Comparison of ENCODE assay signal across 11 mouse cellular contexts in the genomic region with DNA sequence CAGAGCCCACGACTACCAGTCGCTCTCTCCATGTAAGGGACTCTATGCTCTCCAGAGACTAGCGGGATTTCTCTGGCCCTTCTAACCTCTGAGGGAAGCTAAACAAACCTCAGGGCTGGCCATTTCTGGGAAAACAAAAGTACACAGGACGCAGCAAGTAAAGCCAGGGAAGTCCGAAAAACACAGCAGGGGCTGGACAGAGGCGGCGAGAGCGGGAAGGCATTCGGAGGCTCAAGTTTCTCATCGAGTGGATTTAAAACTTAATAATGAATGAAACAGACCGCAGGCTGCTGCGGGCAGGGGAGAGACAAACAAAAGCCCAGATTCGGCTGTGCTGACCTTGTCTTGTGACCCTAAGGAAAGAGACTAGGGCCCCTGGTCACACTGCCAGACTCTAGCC.
DNase-seq lines count a peak whose midpoint lies in the region; ATAC-seq and TF ChIP-seq lines count a peak whose summit lies in the region.
"Had no signal": no experiment of that assay in that cellular context is flagged by ENCODE, and none has a peak within 500 bp of the region (broad histone marks: within the 10 kb centered on the region; RNA-seq: fewer than 3 reads in every experiment).

No protein-coding gene starts in this region.

- H3K4me2 ChIP-seq in CH12.LX (ENCODE audit: insufficient read depth, low read depth, poor library complexity, severe bottlenecking): peak overlapping the region; percentile 46
- H3K4me2 ChIP-seq in forebrain, embryonic 14.5 days (ENCODE audit: low read length): peak overlapping the region; percentile 26; the same call in 1 of the 2 replicates
- H3K4me2 ChIP-seq: limb, embryonic 15.5 days had no signal

- intact Hi-C loops in gastrocnemius, adult 2 months (cut with DNase I): no loop called here

- no peak for TF ChIP-seq EP300 in CH12.LX (IDR thresholded peaks at IDR 0.05; ENCODE audit: low read length)

- dilution Hi-C loops in CH12.LX (cut with MboI; ENCODE audit: extremely low pct_ligation_motif_present, extremely low pct_unique_long_range_greater_than_20kb, low sequenced_read_pairs): no loop called here

- no peaks in the 10 kb centered on the region for H3K9me3 ChIP-seq in CH12.LX (replicated peaks; ENCODE audit: low read length)
- no peaks in the 10 kb centered on the region for H3K9me3 ChIP-seq in forebrain, embryonic 14.5 days (replicated peaks; ENCODE audit: control insufficient read depth, low read length)
- no peaks in the 10 kb centered on the region for H3K9me3 ChIP-seq in midbrain, embryonic 10.5 days (replicated peaks)
- H3K9me3 ChIP-seq: limb, embryonic 15.5 days had no signal

- peak overlapping the region; percentile 40 for H3K4me3 ChIP-seq in gastrocnemius, adult 2 months
- H3K4me3 ChIP-seq in CH12.LX (replicated peaks in 1 of 3; ENCODE audit: low read depth in 2 of 3, low read length in 2 of 3, poor library complexity in 1 of 3): no peak overlapping the region
- H3K4me3 ChIP-seq in forebrain, embryonic 14.5 days (ENCODE audit: low read depth, low read length): no peak overlapping the region
- peak overlapping the region; percentile 38 for H3K4me3 ChIP-seq in midbrain, embryonic 10.5 days
- H3K4me3 ChIP-seq: limb, embryonic 15.5 days; myocyte had no signal

- in situ Hi-C loops in CH12.LX (cut with MboI; ENCODE audit: low pct_ligation_motif_present, low pct_unique_long_range_greater_than_20kb, low sequenced_read_pairs): no loop called here

- DNase-seq in gastrocnemius, adult 2 months: peak; percentile 29
- DNase-seq in gastrocnemius, adult 8-10 months (ENCODE audit: low spot score in 2 of 2): no peak
- DNase-seq in CH12.LX (ENCODE audit: extremely low read depth) (no peak), MN1 (ENCODE audit: low spot score) (no peak)
- no peak for DNase-seq in forebrain, embryonic 14.5 days (ENCODE audit: low spot score)
- DNase-seq in midbrain, embryonic 10.5 days (ENCODE audit: low spot score): peak; percentile 74
- no peak for DNase-seq in thymus, postnatal 4 days
- DNase-seq in left cerebral cortex, adult 11 months (ENCODE audit: low spot score): no peak
- DNase-seq: cerebellum, adult 11 months had no signal

- peaks cover 0 to 18% of the 10 kb centered on the region in 2 experiments for H3K36me3 ChIP-seq in CH12.LX (replicated peaks in 1 of 2; ENCODE audit: control insufficient read depth in 1 of 2, insufficient read depth in 1 of 2, low read length in 1 of 2)
- H3K36me3 ChIP-seq in forebrain, embryonic 14.5 days (ENCODE audit: control insufficient read depth, insufficient read depth, low read length): peaks cover 38% of the 10 kb centered on the region
- peaks cover 42% of the 10 kb centered on the region for H3K36me3 ChIP-seq in midbrain, embryonic 10.5 days

- WGBS in forebrain, embryonic 14.5 days: 6% methylated on average over 13 of the region's 13 CpGs
- WGBS in midbrain, embryonic 10.5 days: under 1% methylated on average over 13 of the region's 13 CpGs

- peak overlapping the region; percentile 70 for H3K27ac ChIP-seq in gastrocnemius, adult 2 months
- H3K27ac ChIP-seq in CH12.LX (ENCODE audit: insufficient read depth, low read depth): no peak overlapping the region
- H3K27ac ChIP-seq in forebrain, embryonic 14.5 days (ENCODE audit: low read depth, low read length): peak overlapping the region; percentile 39; the same call in 1 of the 2 replicates
- H3K27ac ChIP-seq in midbrain, embryonic 10.5 days (replicated peaks): peak overlapping the region; percentile 93

- TF ChIP-seq CTCF in gastrocnemius, adult 2 months (IDR thresholded peaks at IDR 0.05): no peak
- TF ChIP-seq CTCF in CH12.LX (conservative IDR thresholded peaks at IDR 0.05 in 1 of 2, IDR thresholded peaks at IDR 0.05 in 1 of 2; ENCODE audit: low read depth in 2 of 2, low read length in 2 of 2): no peak

- TF ChIP-seq POLR2A in CH12.LX (IDR thresholded peaks at IDR 0.05; ENCODE audit: low read depth, low read length): no peak

- TF ChIP-seq RAD21 in CH12.LX (IDR thresholded peaks at IDR 0.05; ENCODE audit: low read depth, low read length): no peak

- peaks cover 11 to 28% of the 10 kb centered on the region in 2 experiments for H3K4me1 ChIP-seq in CH12.LX (ENCODE audit: control insufficient read depth in 1 of 2, insufficient read depth in 2 of 2)
- peaks cover 26% of the 10 kb centered on the region for H3K4me1 ChIP-seq in forebrain, embryonic 14.5 days (ENCODE audit: control insufficient read depth, insufficient read depth, low read length)
- H3K4me1 ChIP-seq in midbrain, embryonic 10.5 days: peaks cover 70% of the 10 kb centered on the region

- no peaks in the 10 kb centered on the region for H3K79me2 ChIP-seq in CH12.LX (replicated peaks; ENCODE audit: control insufficient read depth, extremely low read depth, insufficient read depth, poor library complexity, severe bottlenecking)

- H3K9ac ChIP-seq in CH12.LX (ENCODE audit: insufficient read depth, low read depth): no peak overlapping the region
- peak overlapping the region; percentile 41; the same call in 1 of the 2 replicates for H3K9ac ChIP-seq in forebrain, embryonic 14.5 days (ENCODE audit: low read length)
- H3K9ac ChIP-seq: limb, embryonic 15.5 days had no signal

- ATAC-seq in forebrain, embryonic 14.5 days: no peak

- no peaks in the 10 kb centered on the region for H3K27me3 ChIP-seq in CH12.LX (replicated peaks)
- H3K27me3 ChIP-seq in forebrain, embryonic 14.5 days (replicated peaks; ENCODE audit: control insufficient read depth, insufficient read depth, low read length): no peaks in the 10 kb centered on the region
- H3K27me3 ChIP-seq in midbrain, embryonic 10.5 days (ENCODE audit: low read depth, poor library complexity, severe bottlenecking): no peaks in the 10 kb centered on the region
- H3K27me3 ChIP-seq: limb, embryonic 15.5 days had no signal

TF ChIP-seq in CH12.LX, 34 proteins besides CTCF, POLR2A, EP300 and RAD21:
- TF ChIP-seq USF2 (conservative IDR thresholded peaks at IDR 0.05; ENCODE audit: low read depth, low read length) (no peak), IRF4 (IDR thresholded peaks at IDR 0.05; ENCODE audit: low read depth, low read length) (no peak), TCF12 (IDR thresholded peaks at IDR 0.05; ENCODE audit: low read depth, low read length) (no peak), CHD2 (IDR thresholded peaks at IDR 0.05; ENCODE audit: low read length) (no peak), SIN3A (IDR thresholded peaks at IDR 0.05; ENCODE audit: low read length) (no peak)
TF ChIP-seq in CH12.LX: peak in this region for 0.

Comparison
In these comparisons a context has a peak if more than half of its experiments do, and no peak if none do; other contexts are left out.
1. DNase-seq: peak in gastrocnemius, adult 2 months (single experiment) and midbrain, embryonic 10.5 days (single experiment); none in gastrocnemius, adult 8-10 months (0 of 2), CH12.LX (single experiment), forebrain, embryonic 14.5 days (single experiment), thymus, postnatal 4 days (single experiment), left cerebral cortex, adult 11 months (single experiment) and MN1 (single experiment).
2. H3K4me3 ChIP-seq: peak in gastrocnemius, adult 2 months (single experiment) and midbrain, embryonic 10.5 days (single experiment); none in CH12.LX (0 of 3) and forebrain, embryonic 14.5 days (single experiment).